Mouse (Mus musculus) mature B cell (primary cell): ENCODE measurements around the gene Echdc1.
"Not testable (repeated sequence)": the region's sequence is repeated elsewhere in the genome, so short reads cannot be mapped to it uniquely, and the experiment has no call there.

Experiments
- in situ Hi-C: fragments of 300-500 bp; cut with MboI; formaldehyde crosslinking; loops from 2 replicates; pipeline ENCODE4 v1.14.3; 2019

Echdc1 gene

GRCm38 (mm10) chr10:29313064-29313638 is at the start of gene Echdc1:
Gene Echdc1, plus strand, starts transcription at chr10:29313166.
- in situ Hi-C loops, result loop anchor here (25.0 kb wide), 1 partner anchor 874 kb away; no protein-coding TSS in a partner anchor

GRCm38 (mm10) chr10:29281736-29282135 is 31.2 kb upstream of the Echdc1 start:
- in situ Hi-C loops, result no loop called here

- in situ Hi-C loops, result no loop called here
These were observed 27.2 kb upstream of the Echdc1 start for GRCm38 (mm10) chr10:29285757-29286156.

GRCm38 (mm10) chr10:29302230-29302629 is 10.7 kb upstream of the Echdc1 start:
- in situ Hi-C loops, result loop anchor here (25.0 kb wide), 1 partner anchor 885 kb away; no protein-coding TSS in a partner anchor

- in situ Hi-C loops, result loop anchor here (25.0 kb wide), 1 partner anchor 876 kb away; no protein-coding TSS in a partner anchor
These were observed 1.3 kb upstream of the Echdc1 start for GRCm38 (mm10) chr10:29311480-29312219.

GRCm38 (mm10) chr10:29313905-29314304 is 939 bp downstream of the Echdc1 start:
- in situ Hi-C loops, result loop anchor here (25.0 kb wide), 1 partner anchor 873 kb away; no protein-coding TSS in a partner anchor

GRCm38 (mm10) chr10:29324817-29325216 is 11.9 kb downstream of the Echdc1 start:
- in situ Hi-C loops, result loop anchor here (25.0 kb wide), 1 partner anchor 862 kb away; no protein-coding TSS in a partner anchor

- in situ Hi-C loops, result no loop called here
These were observed 20.9 kb downstream of the Echdc1 start for GRCm38 (mm10) chr10:29333836-29334235.

GRCm38 (mm10) chr10:29338355-29339056 is 25.5 kb downstream of the Echdc1 start:
- in situ Hi-C loops, result no loop called here

GRCm38 (mm10) chr10:29344232-29344631 is 31.3 kb downstream of the Echdc1 start:
- in situ Hi-C loops, result no loop called here

GRCm38 (mm10) chr10:29346638-29347037 is 33.7 kb downstream of the Echdc1 start:
- in situ Hi-C loops, result no loop called here

- in situ Hi-C loops, result loop anchor here (25.0 kb wide), 2 partner anchors 1261 to 1961 kb away; partner anchors contain the start of genes Hddc2 and Trmt11
These were observed 38.5 kb downstream of the Echdc1 start for GRCm38 (mm10) chr10:29351420-29351819.

- in situ Hi-C loops, result loop anchor here (25.0 kb wide), 2 partner anchors 1260 to 1960 kb away; partner anchors contain the start of genes Hddc2 and Trmt11
These were observed 39.6 kb downstream of the Echdc1 start for GRCm38 (mm10) chr10:29352575-29352974.

- in situ Hi-C loops, result loop anchor here (25.0 kb wide), 2 partner anchors 1258 to 1958 kb away; partner anchors contain the start of genes Hddc2 and Trmt11
These were observed 41.2 kb downstream of the Echdc1 start for GRCm38 (mm10) chr10:29354183-29354582.

GRCm38 (mm10) chr10:29361095-29361463 is 48.1 kb downstream of the Echdc1 start:
- in situ Hi-C loops, result loop anchor here (25.0 kb wide), 2 partner anchors 1251 to 1951 kb away; partner anchors contain the start of genes Hddc2 and Trmt11

GRCm38 (mm10) chr10:29361464-29362196 is 48.7 kb downstream of the Echdc1 start:
- in situ Hi-C loops, result loop anchor here (25.0 kb wide), 2 partner anchors 1251 to 1951 kb away; partner anchors contain the start of genes Hddc2 and Trmt11

GRCm38 (mm10) chr10:29362197-29362900 is 49.4 kb downstream of the Echdc1 start, which contains the start of gene Rnf146:
Gene Rnf146, minus strand, starts transcription at chr10:29362442.
- in situ Hi-C loops, result loop anchor here (25.0 kb wide), 2 partner anchors 1250 to 1950 kb away; partner anchors contain the start of genes Hddc2 and Trmt11

GRCm38 (mm10) chr10:29374065-29374464 is 61.1 kb downstream of the Echdc1 start:
- in situ Hi-C loops, result loop anchor here (25.0 kb wide), 2 partner anchors 1238 to 1938 kb away; partner anchors contain the start of genes Hddc2 and Trmt11

GRCm38 (mm10) chr10:29381558-29381957 is 68.6 kb downstream of the Echdc1 start:
- in situ Hi-C loops, result no loop called here

GRCm38 (mm10) chr10:29394890-29395289 is 81.9 kb downstream of the Echdc1 start:
- in situ Hi-C loops, result not testable (repeated sequence)
